ENCODE assay signal across 25 mouse cellular contexts in the genomic region with DNA sequence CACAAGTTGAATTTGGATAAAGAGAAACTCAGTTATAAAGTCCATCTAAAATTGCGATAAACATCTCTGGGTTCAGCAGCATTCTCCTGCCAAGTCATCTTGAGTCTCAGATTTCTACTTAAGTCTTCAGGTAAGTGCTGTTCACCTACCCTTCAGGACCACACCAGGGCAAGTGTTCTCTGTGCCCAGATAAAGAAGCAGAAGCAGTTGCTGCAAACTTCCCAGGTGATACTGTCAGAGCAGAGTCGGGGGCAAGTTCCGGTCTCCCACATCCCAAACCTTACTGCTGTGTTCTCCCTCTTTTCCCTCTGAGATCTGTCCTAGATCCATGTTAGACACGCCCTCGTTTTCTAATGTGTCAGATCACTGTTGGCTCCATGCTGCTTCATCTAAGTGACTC.
"Had no signal": no experiment of that assay in that cellular context is flagged by ENCODE, and none has a peak within 500 bp of the region (broad histone marks: within the 10 kb centered on the region; RNA-seq: fewer than 3 reads in every experiment).

No protein-coding gene starts in this region.

- H3K4me1 ChIP-seq: heart, embryonic 12.5 days; limb, embryonic 12.5 days had no signal

- ATAC-seq: hindbrain, embryonic 16.5 days; inflammation-experienced regulatory T-cells, adult 6 months; intestine, embryonic 15.5 days; intestine, postnatal 0 days had no signal

- H3K4me3 ChIP-seq: gastrocnemius, adult 2 months; heart, adult 2 months; heart, embryonic 10.5 days; heart, embryonic 12.5 days; hindbrain, embryonic 10.5 days; hindbrain, embryonic 12.5 days; intestine, embryonic 15.5 days; layer of hippocampus, adult 2 months; left cerebral cortex, adult 2 months; limb, embryonic 10.5 days; limb, embryonic 12.5 days had no signal

- H3K27ac ChIP-seq: gastrocnemius, adult 2 months; heart, adult 2 months; heart, embryonic 10.5 days; hindbrain, embryonic 10.5 days; hindbrain, embryonic 12.5 days; hindbrain, embryonic 14.5 days; intestine, embryonic 15.5 days; layer of hippocampus, adult 2 months; left cerebral cortex, adult 2 months; limb, embryonic 10.5 days; limb, embryonic 12.5 days had no signal

- H3K9me3 ChIP-seq: heart, embryonic 10.5 days; heart, embryonic 12.5 days; hindbrain, embryonic 10.5 days; hindbrain, embryonic 12.5 days; intestine, embryonic 15.5 days; limb, embryonic 10.5 days; limb, embryonic 12.5 days had no signal

- H3K9ac ChIP-seq: heart, embryonic 12.5 days; hindbrain, embryonic 12.5 days; hindbrain, embryonic 14.5 days; intestine, embryonic 15.5 days; limb, embryonic 12.5 days had no signal

- H3K36me3 ChIP-seq: heart, embryonic 10.5 days; heart, embryonic 12.5 days; hindbrain, embryonic 10.5 days; hindbrain, embryonic 12.5 days; intestine, embryonic 15.5 days; limb, embryonic 10.5 days; limb, embryonic 12.5 days had no signal

- H3K27me3 ChIP-seq: intestine, embryonic 15.5 days had no signal

- DNase-seq: gastrocnemius, adult 2 months; gastrocnemius, postnatal 10 days; gastrocnemius, postnatal 25 days; heart, adult 2 months; heart, postnatal 10 days; heart, postnatal 4 days; kidney, adult 18-20 months; kidney, adult 8-10 months; kidney, postnatal 10 days; kidney, postnatal 25 days; kidney, postnatal 4 days; liver had no signal

- H3K4me2 ChIP-seq: heart, embryonic 12.5 days; hindbrain, embryonic 12.5 days; hindbrain, embryonic 14.5 days; intestine, embryonic 15.5 days; limb, embryonic 12.5 days had no signal
